Mouse (Mus musculus) heart, postnatal 36 days (tissue): Measurements from ENCODE around the gene Stk26. TPM values are rescaled to one million over a fixed set of nuclear protein-coding genes. Genes with fewer than 3 reads are reported as not detected.

Experiments used
- DNase-seq, 2 experiments: peaks; one replicate each; pipeline ENCODE4 v3.0.0; 2021 to 2022
- intact Hi-C: fragments of 180-260 bp; cut with DNase I; formaldehyde crosslinking; loops from one replicate; pipeline ENCODE4 v1.15.1; 2025
- total RNA-seq, 2 experiments: library from RNA; stranded (reverse); gene quantifications; 2 replicates each; pipeline ENCODE4 v1.2.3; 2021

The Stk26 gene
- 1 to 10 TPM; 1.8 to 2.4 TPM for total RNA-seq

- DNase-seq, result peak; percentile 43 to 51
- intact Hi-C loops, result no loop called here
These were observed at the start of gene Stk26 for GRCm38 (mm10) chrX:50840847-50841560. TSS of gene Stk26 (plus strand) at chrX:50841047.

DNA sequence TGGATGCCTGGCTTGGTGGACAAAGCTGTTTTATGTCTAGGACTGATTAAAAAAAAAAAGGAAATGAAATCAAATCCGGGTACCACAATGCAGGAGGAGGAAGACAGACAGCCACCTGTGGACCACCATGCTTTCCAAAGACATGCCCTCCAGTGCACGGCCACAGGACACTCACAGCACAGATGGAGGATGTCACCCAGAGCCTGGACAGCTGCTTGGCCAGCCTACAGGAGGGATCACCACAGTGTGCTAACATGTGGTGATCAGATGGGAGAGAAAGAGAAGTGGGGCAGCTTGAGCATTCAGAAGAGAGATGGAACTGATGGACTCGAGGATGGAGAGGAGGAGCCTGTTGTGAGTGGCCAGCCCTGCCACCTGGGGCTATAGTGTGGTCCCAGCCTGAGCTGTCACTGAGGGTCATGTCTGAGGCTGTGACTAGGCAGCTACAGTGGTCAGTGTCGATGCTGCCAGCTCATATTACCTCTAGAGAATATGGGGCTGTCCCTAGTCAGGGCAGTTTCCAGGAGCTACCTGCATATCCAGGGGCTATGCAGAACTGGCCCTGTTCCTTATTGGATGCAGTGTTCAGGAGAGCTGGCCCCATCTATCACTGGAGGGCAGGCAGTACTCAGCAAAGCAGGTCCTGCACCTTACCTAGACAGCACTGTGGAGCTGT, 47.7 kb upstream of the Stk26 start:
- peak in 1 of 2 experiments; percentile 14 for DNase-seq
- intact Hi-C loops, result no loop called here

- intact Hi-C loops, result no loop called here
- no peak for DNase-seq
These were observed 43.0 kb upstream of the Stk26 start for GRCm38 (mm10) chrX:50797798-50798197.

DNA sequence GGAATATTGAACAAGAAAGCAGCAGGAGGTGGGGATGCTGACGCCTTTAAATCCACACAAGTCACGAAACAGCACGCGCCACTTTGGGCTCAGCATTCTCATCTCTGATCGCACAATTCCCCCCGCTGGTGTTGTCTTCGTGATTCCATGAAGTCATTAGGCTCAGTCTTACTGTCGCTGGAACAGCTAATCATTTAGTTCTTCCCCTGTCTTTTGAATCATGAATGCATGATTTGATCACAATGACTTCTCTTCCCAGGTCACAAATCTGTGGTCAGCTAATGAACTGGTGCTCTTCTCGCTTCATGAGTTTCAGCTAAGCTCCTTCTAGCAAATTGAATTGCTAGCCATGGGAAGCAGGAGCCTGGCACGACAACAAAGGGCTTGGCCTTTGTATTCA, 42.3 kb upstream of the Stk26 start:
- intact Hi-C loops, result no loop called here

GRCm38 (mm10) chrX:50799656-50800188, 41.1 kb upstream of the Stk26 start:
- no peak for DNase-seq
- intact Hi-C loops, result no loop called here

More for the DNA sequence above, 42.3 kb upstream of the Stk26 start:
- no peak for DNase-seq

DNA sequence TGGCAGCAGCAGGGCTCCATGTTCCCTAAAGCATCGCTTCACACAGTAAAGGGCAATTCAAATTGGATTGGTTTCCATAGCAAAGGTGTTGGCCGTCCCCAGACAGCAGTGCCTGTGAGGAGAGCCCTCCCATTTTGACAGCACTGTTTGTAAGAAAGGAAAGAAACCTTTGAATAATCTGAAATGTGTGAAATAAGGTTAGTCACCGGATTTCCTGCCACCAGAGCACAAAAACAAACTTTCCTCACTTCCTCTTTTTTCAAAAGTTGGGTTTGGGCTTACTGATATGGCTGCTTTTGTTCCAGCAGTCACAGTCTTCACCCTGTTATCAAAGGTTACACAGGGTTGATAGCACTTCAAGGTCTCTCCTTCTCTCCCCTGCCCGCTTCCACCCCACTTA, 35.2 kb upstream of the Stk26 start:
- no peak for DNase-seq
- intact Hi-C loops, result no loop called here

DNA sequence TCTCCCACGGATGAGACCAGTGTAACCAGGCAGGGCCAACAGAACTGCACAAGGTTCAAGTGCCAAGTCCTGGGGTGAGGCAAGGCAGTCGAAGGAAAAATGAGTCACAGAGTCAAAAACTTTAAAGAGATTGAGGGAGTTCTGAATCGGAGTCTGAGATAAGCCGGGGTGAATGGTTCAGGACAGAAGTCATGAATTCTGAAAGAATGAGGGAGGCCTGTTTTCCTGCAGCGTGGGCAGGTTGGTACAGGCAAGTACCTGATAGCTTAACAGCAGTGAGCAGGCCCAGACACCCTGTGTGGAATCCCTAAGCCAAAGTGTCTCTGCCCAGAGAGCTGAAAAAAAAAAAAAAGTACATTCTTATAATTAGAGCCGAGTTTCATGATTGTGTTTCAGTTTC, 17.0 kb upstream of the Stk26 start:
- intact Hi-C loops, result no loop called here
- no peak for DNase-seq

- intact Hi-C loops, result no loop called here
- DNase-seq, result no peak
These were observed 5.3 kb upstream of the Stk26 start for GRCm38 (mm10) chrX:50835592-50835991.

DNA sequence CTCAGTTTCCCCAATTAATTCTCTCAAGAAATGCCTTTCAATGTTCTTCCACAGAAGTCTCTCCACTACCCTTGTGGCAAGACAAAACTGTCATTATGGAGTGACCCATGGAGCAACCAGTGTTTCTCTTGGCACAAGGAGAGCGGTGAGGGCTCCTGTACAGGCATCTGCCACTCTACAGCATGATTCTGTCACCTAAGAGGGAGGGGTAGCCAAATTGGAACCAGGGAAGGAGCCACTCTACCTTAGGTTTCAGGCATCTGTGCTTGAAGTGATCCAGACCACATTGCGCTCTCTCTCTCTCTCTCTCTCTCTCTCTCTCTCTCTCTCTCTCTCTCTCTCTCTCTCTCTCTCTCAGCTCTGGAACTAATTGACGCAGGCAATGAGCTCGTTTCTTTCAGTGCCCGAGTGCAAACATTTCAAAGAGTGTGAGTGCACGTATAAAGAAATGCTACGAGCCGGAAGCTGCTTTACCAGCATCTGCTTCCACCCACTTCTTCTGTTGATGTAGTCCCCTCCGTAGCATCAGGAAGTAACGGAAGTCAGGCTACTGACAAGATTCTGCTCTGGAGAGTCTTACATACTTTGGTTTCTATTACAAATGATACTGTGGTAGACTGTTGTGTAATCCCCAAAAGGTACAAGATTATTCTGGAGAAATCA, 4.7 kb upstream of the Stk26 start:
- no peak for DNase-seq
- intact Hi-C loops, result no loop called here

DNA sequence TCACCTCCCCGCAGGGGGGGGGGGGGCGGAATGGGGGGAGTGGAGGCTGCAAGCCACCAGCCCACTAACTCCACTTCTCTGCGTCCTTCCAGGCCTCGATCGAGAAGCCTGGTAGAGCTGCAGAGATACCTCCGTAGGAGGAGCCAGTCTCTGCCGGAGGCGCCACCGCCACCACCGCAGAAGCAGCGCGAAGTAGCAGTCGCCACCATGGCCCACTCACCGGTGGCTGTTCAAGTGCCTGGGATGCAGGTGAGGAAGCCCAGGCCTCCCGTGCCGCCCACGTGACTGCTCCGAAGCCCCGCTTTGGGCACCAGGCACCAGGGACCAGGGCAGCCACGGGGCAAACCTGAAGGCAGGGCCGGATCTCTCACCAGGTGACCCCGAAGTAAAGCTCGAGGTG, 740 bp downstream of the Stk26 start:
- peak in 1 of 2 experiments; percentile 2 for DNase-seq
- intact Hi-C loops, result no loop called here

DNA sequence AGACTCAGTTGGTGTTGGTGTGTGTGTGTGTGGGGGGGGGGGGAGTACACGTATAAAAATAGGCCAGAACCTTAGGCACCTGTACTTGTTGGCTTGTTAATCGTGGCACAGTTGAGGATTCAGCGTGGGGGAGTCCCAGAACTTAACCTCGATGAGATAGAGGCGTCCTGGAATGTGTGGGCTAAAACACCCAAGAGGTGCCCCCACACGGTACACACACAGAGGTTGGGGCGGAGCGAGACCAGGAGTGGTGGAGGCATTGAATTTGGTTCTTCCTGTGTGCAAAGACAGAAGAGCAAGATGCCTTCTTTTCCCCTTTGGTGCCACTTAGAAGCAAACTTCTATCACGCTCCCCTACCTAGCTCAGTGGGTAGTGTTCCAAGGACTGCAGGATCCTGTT, 1.2 kb downstream of the Stk26 start:
- DNase-seq, result no peak
- intact Hi-C loops, result no loop called here

DNA sequence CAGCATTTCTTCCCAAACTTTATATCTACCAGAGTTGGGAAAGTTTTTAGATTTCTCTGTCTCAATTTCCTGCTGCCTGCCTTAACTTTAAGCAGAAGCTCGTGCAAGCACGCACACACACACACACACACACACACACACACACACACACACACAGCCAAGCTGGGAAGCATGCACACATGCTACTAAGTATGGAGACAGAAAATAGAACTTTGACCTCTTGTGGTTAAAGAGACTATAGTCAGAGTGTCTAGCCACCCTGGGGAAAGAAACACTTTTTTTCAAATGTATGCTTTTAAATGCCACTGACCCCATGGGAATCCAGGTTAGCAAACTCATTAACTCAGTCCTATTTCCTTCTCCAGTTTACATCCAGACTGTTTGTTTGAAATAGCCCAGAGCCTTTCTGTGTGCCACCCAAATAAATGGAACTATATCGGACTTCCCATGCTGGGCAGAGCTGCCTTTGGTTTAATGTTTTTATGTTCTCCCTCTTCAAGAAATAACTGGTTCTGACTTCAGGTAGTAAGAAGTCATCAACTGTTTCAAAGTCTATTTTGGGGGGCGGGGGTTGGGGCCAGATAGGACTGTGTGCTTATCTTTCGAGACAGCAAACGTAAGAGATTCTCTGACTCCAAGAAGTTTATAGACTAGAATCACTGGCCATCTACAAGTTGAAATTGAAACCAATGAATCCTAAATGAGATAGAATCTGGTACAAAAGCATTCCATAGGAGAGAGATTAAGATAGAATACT, 9.8 kb downstream of the Stk26 start:
- intact Hi-C loops, result no loop called here
- DNase-seq, result no peak

DNA sequence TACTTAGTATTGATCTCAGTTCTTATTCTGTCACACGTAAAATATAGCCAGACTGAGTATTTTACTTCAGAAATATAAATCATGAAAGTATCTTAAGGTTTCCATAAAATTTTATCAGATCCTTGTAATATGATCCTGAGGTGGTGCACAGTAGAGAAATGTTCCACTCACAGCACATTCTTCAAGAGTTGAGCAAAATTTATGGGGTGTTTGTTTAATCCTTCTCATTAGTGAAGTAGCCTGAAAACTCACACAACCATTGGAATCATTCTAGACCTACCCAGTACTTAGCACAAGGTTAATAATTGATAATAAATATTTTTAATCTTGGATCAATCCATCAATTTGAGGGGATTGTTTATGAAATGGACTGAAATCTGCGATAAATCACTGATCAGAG, 22.9 kb downstream of the Stk26 start:
- intact Hi-C loops, result no loop called here
- no peak for DNase-seq

GRCm38 (mm10) chrX:50864734-50865133, 23.9 kb downstream of the Stk26 start:
- DNase-seq, result no peak
- intact Hi-C loops, result no loop called here

GRCm38 (mm10) chrX:50874246-50875002, 33.6 kb downstream of the Stk26 start:
- intact Hi-C loops, result no loop called here
- DNase-seq, result no peak

DNA sequence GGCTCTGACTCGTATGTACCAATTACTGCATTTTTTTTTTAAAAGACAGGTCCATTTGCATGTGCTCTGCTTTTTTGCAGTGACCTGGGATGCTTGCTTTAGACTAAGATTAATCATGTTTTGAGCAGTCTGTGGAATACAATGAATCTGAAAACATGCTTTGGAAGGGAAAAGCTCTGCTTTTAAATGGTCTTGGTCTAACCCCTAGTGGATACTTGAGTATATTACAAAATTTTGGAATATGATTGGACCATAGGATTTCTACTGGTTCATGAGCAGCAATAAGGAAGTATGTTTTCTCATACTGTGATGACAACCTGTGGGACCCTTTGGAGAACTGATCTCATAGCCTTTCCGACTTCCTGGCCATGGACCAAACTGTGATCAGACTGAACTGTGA, 47.2 kb downstream of the Stk26 start:
- intact Hi-C loops, result loop anchor here (2.0 kb wide), 1 partner anchor 213 kb away; no protein-coding TSS in a partner anchor
- DNase-seq, result no peak

- intact Hi-C loops, result no loop called here
- DNase-seq, result no peak
These were observed 62.6 kb downstream of the Stk26 start for GRCm38 (mm10) chrX:50903497-50903896.

DNA sequence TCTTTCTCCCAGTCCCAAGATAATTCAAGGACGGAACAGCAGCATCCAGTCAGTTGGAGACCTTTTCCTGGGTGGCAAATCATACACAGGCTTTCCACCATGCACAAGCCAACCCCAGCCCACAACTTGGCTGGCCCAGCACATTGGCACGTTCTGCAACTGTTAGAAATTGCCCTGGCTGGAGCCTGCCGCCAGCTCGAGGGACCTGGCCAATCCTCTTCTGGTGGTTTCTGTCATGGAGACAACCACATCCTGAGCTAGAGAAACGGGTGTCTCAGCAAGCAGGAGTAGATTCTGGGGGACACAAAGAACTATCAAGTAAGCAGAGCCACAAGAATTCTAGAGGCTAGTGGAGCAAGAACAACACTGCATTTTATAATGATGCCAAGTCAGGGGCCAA, 69.1 kb downstream of the Stk26 start:
- intact Hi-C loops, result no loop called here
- no peak for DNase-seq

DNA sequence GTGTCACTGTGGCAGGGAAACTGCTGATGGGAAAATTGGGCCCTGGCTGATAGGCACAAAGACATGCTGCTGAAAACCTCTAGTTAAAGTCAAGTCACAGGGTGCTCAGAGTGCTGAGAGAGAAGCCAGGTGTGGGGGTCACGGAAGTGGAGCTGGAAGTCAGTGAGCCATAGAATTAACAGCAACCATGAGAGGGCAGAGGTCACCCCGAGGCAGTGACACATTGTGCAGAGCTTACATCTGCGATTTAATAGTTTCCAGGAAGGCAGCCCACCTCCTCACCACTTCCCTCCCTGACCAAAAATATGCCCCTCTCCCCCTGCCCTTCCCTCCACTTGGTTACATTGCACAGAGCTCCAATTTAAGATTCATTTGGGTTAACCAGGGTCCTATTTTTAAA, 76.5 kb downstream of the Stk26 start:
- intact Hi-C loops, result no loop called here
- no peak for DNase-seq

- intact Hi-C loops, result no loop called here
- DNase-seq, result no peak
These were observed 77.9 kb downstream of the Stk26 start for GRCm38 (mm10) chrX:50918754-50919153.
